Mouse (Mus musculus) bone marrow, adult 2 months (tissue): ENCODE data around the gene Tbxas1.

Experiments used
- CTCF ChIP-seq: fragments of 200-500 bp; IDR thresholded peaks from 2 replicates; pipeline ENCODE4 v1.5.1; 2011; ENCODE audit warnings: low read length, control low read depth; ENCODE audit not compliant: control insufficient read depth, insufficient read depth
- POLR2A ChIP-seq: fragments of 200-500 bp; IDR thresholded peaks from 2 replicates; pipeline ENCODE4 v1.6.1; 2011; ENCODE audit warnings: low read depth, mild to moderate bottlenecking, control low read depth, low read length, borderline replicate concordance; ENCODE audit not compliant: control insufficient read depth

GRCm38 (mm10) chr6:38826857-38827256, 48.3 kb upstream of the Tbxas1 start:
- no peak for TF ChIP-seq POLR2A
- no peak for TF ChIP-seq CTCF
